Mouse (Mus musculus): ENCODE results near the gene Ccr4.

Gene Ccr4

GRCm38 (mm10) chr9:114504816-114505215 lies at the start of gene Ccr4:
Ccr4 (minus strand) TSS chr9:114504916.
- ATAC-seq (ENCODE audit: insufficient number of reproducible peaks, low FRiP score, low TSS enrichment) = no peak

- no peak for ATAC-seq (ENCODE audit: insufficient number of reproducible peaks, low FRiP score, low TSS enrichment)
These were observed 49.1 kb upstream of the Ccr4 start for GRCm38 (mm10) chr9:114553828-114554227.

DNA sequence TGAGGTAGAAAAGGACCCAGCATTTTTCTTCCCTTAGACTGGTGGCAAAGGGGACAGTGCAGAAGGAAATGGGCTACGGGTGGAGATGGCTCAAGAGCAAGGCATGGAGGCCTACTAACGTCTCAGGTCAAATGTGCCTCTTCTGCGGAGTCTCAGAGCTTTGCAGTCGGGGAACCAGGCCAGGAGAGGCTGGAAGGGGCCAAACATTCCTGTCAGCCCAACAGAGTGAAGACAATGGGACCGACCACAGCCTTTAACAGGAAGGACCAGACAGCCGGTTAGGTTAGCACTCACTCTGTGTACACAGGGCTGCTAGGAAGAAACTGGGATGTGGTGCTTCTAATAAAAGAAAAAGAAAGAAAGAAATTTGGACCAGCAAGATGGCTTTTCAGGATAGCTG lies 45.3 kb upstream of the Ccr4 start:
- ATAC-seq (ENCODE audit: insufficient number of reproducible peaks, low FRiP score, low TSS enrichment) = no peak

GRCm38 (mm10) chr9:114549117-114549516 lies 44.4 kb upstream of the Ccr4 start:
- no peak for ATAC-seq (ENCODE audit: insufficient number of reproducible peaks, low FRiP score, low TSS enrichment)

DNA sequence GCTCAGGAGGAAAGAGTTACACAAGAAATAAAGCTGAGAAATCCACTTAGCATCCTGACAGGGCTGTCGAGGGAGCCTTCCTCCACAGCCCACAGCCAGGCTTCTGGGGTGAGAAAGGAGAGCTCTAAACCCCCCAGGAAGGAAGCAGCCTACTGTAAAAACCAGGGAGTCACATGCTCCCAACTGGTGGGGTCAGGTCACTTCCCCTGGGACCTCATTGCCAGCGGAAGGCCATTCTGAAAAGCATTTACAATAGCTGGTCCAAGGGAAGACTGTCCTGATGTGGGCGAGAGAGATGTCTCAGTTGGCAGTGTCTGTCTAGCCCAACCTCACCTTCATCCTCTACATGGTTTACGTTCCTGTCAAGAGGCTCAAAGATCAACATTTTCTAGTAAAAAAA lies 43.8 kb upstream of the Ccr4 start:
- no peak for ATAC-seq (ENCODE audit: insufficient number of reproducible peaks, low FRiP score, low TSS enrichment)

DNA sequence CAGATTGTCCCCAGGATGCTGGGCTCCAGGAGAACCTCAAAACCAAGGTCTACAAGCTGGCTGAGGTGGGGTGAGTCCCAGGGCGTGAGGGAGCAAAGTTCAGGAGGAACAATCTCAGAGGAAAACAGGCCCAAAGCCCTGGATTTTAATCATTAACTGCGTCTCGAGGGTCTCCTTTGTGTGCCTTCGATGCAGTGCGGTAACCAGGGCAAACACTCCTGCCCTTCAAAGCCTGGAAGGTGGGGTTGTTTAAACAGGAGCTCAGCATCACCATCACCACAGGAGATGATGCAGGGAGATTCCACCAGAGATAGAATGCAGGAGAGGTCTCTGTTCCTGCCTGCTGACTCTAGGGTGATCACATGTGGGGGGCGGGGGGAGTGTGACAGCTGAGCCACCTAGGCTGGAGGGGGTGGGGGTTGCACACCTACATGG lies 42.9 kb upstream of the Ccr4 start:
- no peak for ATAC-seq (ENCODE audit: insufficient number of reproducible peaks, low FRiP score, low TSS enrichment)

GRCm38 (mm10) chr9:114546765-114547164 lies 42.0 kb upstream of the Ccr4 start:
- ATAC-seq (ENCODE audit: insufficient number of reproducible peaks, low FRiP score, low TSS enrichment) = no peak

- ATAC-seq (ENCODE audit: insufficient number of reproducible peaks, low FRiP score, low TSS enrichment) = no peak
These were observed 40.2 kb upstream of the Ccr4 start for GRCm38 (mm10) chr9:114544754-114545393.

GRCm38 (mm10) chr9:114543882-114544753 lies 39.4 kb upstream of the Ccr4 start:
- ATAC-seq (ENCODE audit: insufficient number of reproducible peaks, low FRiP score, low TSS enrichment) = no peak

- no peak for ATAC-seq (ENCODE audit: insufficient number of reproducible peaks, low FRiP score, low TSS enrichment)
These were observed 36.6 kb upstream of the Ccr4 start for GRCm38 (mm10) chr9:114541279-114541741.

GRCm38 (mm10) chr9:114538996-114539563 lies 34.4 kb upstream of the Ccr4 start:
- ATAC-seq (ENCODE audit: insufficient number of reproducible peaks, low FRiP score, low TSS enrichment) = no peak

GRCm38 (mm10) chr9:114536628-114537027 lies 31.9 kb upstream of the Ccr4 start:
- ATAC-seq (ENCODE audit: insufficient number of reproducible peaks, low FRiP score, low TSS enrichment) = no peak

GRCm38 (mm10) chr9:114534747-114535517 lies 30.2 kb upstream of the Ccr4 start:
- ATAC-seq (ENCODE audit: insufficient number of reproducible peaks, low FRiP score, low TSS enrichment) = no peak

DNA sequence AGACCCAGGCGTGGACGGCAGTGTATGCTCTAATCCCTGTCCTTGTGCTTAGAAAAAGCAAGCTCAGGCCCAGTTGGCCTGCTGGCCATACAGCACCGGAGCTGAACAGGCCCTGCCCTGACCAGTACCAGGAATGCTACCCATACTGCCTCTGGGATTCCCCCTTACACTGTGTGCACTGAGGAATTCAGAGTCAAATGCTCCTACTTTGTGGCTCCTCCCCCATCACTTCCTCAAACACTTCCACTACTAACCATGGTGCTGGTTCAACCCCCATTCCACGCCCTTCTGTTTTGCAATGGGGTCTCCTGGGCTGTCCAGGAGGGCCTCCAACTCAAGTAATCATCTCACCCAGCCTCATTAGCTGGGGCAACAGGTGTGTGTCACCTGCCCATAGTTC lies 29.1 kb upstream of the Ccr4 start:
- no peak for ATAC-seq (ENCODE audit: insufficient number of reproducible peaks, low FRiP score, low TSS enrichment)

- no peak for ATAC-seq (ENCODE audit: insufficient number of reproducible peaks, low FRiP score, low TSS enrichment)
These were observed 26.6 kb upstream of the Ccr4 start for GRCm38 (mm10) chr9:114531276-114531675.

- no peak for ATAC-seq (ENCODE audit: insufficient number of reproducible peaks, low FRiP score, low TSS enrichment)
These were observed 23.9 kb upstream of the Ccr4 start for GRCm38 (mm10) chr9:114528680-114529048.

- ATAC-seq (ENCODE audit: insufficient number of reproducible peaks, low FRiP score, low TSS enrichment) = no peak
These were observed 23.4 kb upstream of the Ccr4 start for GRCm38 (mm10) chr9:114527992-114528679.

DNA sequence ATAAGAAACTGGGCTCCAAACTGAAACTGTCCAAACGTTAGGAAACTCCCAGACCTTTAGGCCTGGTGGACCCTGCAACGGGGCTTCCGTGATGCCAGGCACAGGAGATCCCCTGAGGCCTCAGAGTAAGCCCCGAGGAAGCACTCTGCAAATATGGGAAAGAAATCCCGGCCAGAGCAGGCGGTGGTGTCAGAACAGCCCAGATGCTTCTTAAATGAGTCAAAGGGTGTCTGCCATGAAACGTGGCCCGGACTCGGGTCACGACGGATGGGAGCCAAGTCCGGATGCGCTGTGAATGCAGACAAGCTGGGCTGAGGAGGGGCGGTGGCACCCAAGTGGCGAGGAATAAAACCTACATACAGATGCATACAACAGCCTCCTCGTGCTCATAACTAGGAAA lies 22.4 kb upstream of the Ccr4 start:
- no peak for ATAC-seq (ENCODE audit: insufficient number of reproducible peaks, low FRiP score, low TSS enrichment)

- no peak for ATAC-seq (ENCODE audit: insufficient number of reproducible peaks, low FRiP score, low TSS enrichment)
These were observed 21.9 kb upstream of the Ccr4 start for GRCm38 (mm10) chr9:114526581-114526980.

GRCm38 (mm10) chr9:114525891-114526290 lies 21.2 kb upstream of the Ccr4 start:
- no peak for ATAC-seq (ENCODE audit: insufficient number of reproducible peaks, low FRiP score, low TSS enrichment)

All from cerebellum, adult (tissue).